8 mouse cellular contexts compared by ENCODE assay signal in the genomic region with DNA sequence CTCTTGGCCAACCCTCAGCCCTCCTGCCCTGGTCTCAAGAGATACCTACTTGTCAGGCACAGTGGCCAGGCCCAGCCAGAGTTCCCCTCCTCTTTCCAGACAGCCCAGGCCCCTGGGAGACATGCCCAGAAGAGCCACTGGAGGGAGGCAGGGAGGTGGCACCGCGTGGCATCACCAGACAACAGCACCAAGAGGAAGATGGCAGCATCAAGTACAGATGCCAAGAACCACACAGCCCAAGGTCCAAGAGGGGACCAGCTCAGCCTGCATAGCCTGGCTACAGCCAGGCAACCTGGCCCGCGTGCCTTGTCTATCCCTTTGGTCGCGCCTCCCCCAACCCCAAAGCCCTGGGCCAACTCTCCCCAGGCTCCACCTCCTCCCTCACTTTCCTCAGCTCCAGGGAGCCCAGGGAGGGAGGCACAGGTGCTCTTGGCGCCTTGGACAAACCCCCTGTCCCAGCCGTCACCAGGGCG. TPM values are rescaled to one million over a fixed set of nuclear protein-coding genes. Genes with fewer than 3 reads are reported as not detected.
DNase-seq lines count a peak whose midpoint lies in the region; ATAC-seq and TF ChIP-seq lines count a peak whose summit lies in the region.

No protein-coding gene starts in this region.

- no peak for TF ChIP-seq POLR2A in small intestine, adult 2 months (IDR thresholded peaks at IDR 0.05; ENCODE audit: low read depth, low read length)

- H3K9ac ChIP-seq in ES-E14 (ENCODE audit: insufficient read depth, low read depth, low read length, poor library complexity, severe bottlenecking) = no peak overlapping the region
- H3K9ac ChIP-seq in embryonic facial prominence, embryonic 11.5 days (replicated peaks; ENCODE audit: low read length) = peak overlapping the region; percentile 76
- H3K9ac ChIP-seq in intestine, embryonic 15.5 days = peak overlapping the region; percentile 72
- no peak overlapping the region for H3K9ac ChIP-seq in liver, embryonic 16.5 days (ENCODE audit: low read depth, low read length)

- H3K36me3 ChIP-seq in ES-E14 (ENCODE audit: control insufficient read depth, insufficient read depth, low read length, poor library complexity, severe bottlenecking) = no peaks in the 10 kb centered on the region
- no peaks in the 10 kb centered on the region for H3K36me3 ChIP-seq in embryonic facial prominence, embryonic 11.5 days (replicated peaks; ENCODE audit: control insufficient read depth, insufficient read depth, low read depth, low read length)
- no peaks in the 10 kb centered on the region for H3K36me3 ChIP-seq in intestine, embryonic 15.5 days
- H3K36me3 ChIP-seq in liver, embryonic 16.5 days (ENCODE audit: control insufficient read depth, insufficient read depth) = no peaks in the 10 kb centered on the region
- no peaks in the 10 kb centered on the region for H3K36me3 ChIP-seq in small intestine, adult 2 months (ENCODE audit: control insufficient read depth, insufficient read depth, low read length)

- ATAC-seq in embryonic facial prominence, embryonic 11.5 days (replicated peaks; ENCODE audit: insufficient number of reproducible peaks, low FRiP score, low TSS enrichment, low read depth) = 0 out of 2 replicates have a peak, but pooled peaks have one; percentile 8
- ATAC-seq in intestine, embryonic 15.5 days = peak; percentile 26; the same call in 1 of the 2 replicates
- no peak for ATAC-seq in liver, embryonic 16.5 days (ENCODE audit: low read depth)

- peak; percentile 26 for DNase-seq in gastrocnemius, postnatal 14 days
- no peak for DNase-seq in gastrocnemius, postnatal 10 days
- DNase-seq in ES-E14 (ENCODE audit: low read depth, low spot score) = peak; percentile 20
- DNase-seq in embryonic facial prominence, embryonic 11.5 days (ENCODE audit: low spot score) = no peak
- no peak for DNase-seq in thymus, postnatal 25 days

- no peaks in the 10 kb centered on the region for H3K9me3 ChIP-seq in ES-E14 (ENCODE audit: control insufficient read depth, insufficient read depth, low read depth, low read length)
- H3K9me3 ChIP-seq in embryonic facial prominence, embryonic 11.5 days (replicated peaks; ENCODE audit: control insufficient read depth, low read length) = no peaks in the 10 kb centered on the region
- H3K9me3 ChIP-seq in intestine, embryonic 15.5 days = no peaks in the 10 kb centered on the region
- H3K9me3 ChIP-seq in liver, embryonic 16.5 days (replicated peaks; ENCODE audit: control insufficient read depth, low read length) = no peaks in the 10 kb centered on the region

- peak overlapping the region; percentile 78 to 87 for H3K4me3 ChIP-seq in ES-E14 (ENCODE audit: insufficient read depth in 1 of 2, low read depth in 1 of 2, low read length in 2 of 2, poor library complexity in 1 of 2, severe bottlenecking in 1 of 2)
- H3K4me3 ChIP-seq in embryonic facial prominence, embryonic 11.5 days (ENCODE audit: low read depth, low read length) = peak overlapping the region; percentile 59
- peak overlapping the region; percentile 69 for H3K4me3 ChIP-seq in intestine, embryonic 15.5 days (replicated peaks)
- no peak overlapping the region for H3K4me3 ChIP-seq in liver, embryonic 16.5 days (ENCODE audit: low read depth, low read length)
- H3K4me3 ChIP-seq in small intestine, adult 2 months (ENCODE audit: low read depth, low read length) = 0 out of 2 replicates have a peak overlapping the region, but pooled peaks have one; percentile 63

- H3K4me2 ChIP-seq in embryonic facial prominence, embryonic 11.5 days (ENCODE audit: low read depth, low read length) = peak overlapping the region; percentile 96
- peak overlapping the region; percentile 95 for H3K4me2 ChIP-seq in intestine, embryonic 15.5 days (replicated peaks)
- H3K4me2 ChIP-seq in liver, embryonic 16.5 days (ENCODE audit: low read depth, low read length) = peak overlapping the region; percentile 73; the same call in 1 of the 2 replicates

- in situ Hi-C loops in ES-E14 (cut with MboI; ENCODE audit: low sequenced_read_pairs in 2 of 2, unreplicated experiment in 2 of 2) = loop anchor here (5.0 to 25.0 kb wide), 4 partner anchors 156 to 606 kb away; no protein-coding TSS in a partner anchor

- intact Hi-C loops in gastrocnemius, postnatal 14 days (cut with DNase I; ENCODE audit: low total_unique reads) = loop anchor here (5.0 to 10.0 kb wide), 2 partner anchors 368 to 616 kb away; no protein-coding TSS in a partner anchor

- 3% methylated on average over 9 of the region's 9 CpGs for WGBS in embryonic facial prominence, embryonic 11.5 days
- 15% methylated on average over 9 of the region's 9 CpGs for WGBS in intestine, embryonic 15.5 days
- 9% methylated on average over 9 of the region's 9 CpGs for WGBS in liver, embryonic 16.5 days (ENCODE audit: insufficient replicate concordance)
- 24% methylated on average over 9 of the region's 9 CpGs for WGBS in small intestine, adult 2 months

- H3K4me1 ChIP-seq in ES-E14 (ENCODE audit: control insufficient read depth in 2 of 2, insufficient read depth in 2 of 2, low read length in 2 of 2, poor library complexity in 1 of 2) = peaks cover 0 to 17% of the 10 kb centered on the region in 2 experiments; a peak in 3 of 4 replicates
- H3K4me1 ChIP-seq in embryonic facial prominence, embryonic 11.5 days (ENCODE audit: control insufficient read depth, insufficient read depth, low read length) = peaks cover 4% of the 10 kb centered on the region; the same call in 1 of the 2 replicates
- peaks cover 20% of the 10 kb centered on the region for H3K4me1 ChIP-seq in intestine, embryonic 15.5 days (replicated peaks)
- no peaks in the 10 kb centered on the region for H3K4me1 ChIP-seq in liver, embryonic 16.5 days (ENCODE audit: control insufficient read depth, low read depth, low read length)
- peaks cover 2% of the 10 kb centered on the region for H3K4me1 ChIP-seq in small intestine, adult 2 months (ENCODE audit: control insufficient read depth, insufficient read depth, insufficient read length, low read length)

- H3K27ac ChIP-seq in ES-E14 (ENCODE audit: insufficient read depth, low read depth, low read length, poor library complexity, severe bottlenecking) = no peak overlapping the region
- no peak overlapping the region for H3K27ac ChIP-seq in embryonic facial prominence, embryonic 11.5 days (replicated peaks; ENCODE audit: low read depth, low read length)
- H3K27ac ChIP-seq in intestine, embryonic 15.5 days = no peak overlapping the region
- no peak overlapping the region for H3K27ac ChIP-seq in liver, embryonic 16.5 days (ENCODE audit: low read length)
- no peak overlapping the region for H3K27ac ChIP-seq in small intestine, adult 2 months (ENCODE audit: insufficient read depth, low read depth, low read length)

- H3K27me3 ChIP-seq in embryonic facial prominence, embryonic 11.5 days (ENCODE audit: control insufficient read depth, insufficient read depth, low read length) = peaks cover 6% of the 10 kb centered on the region; the same call in 1 of the 2 replicates
- H3K27me3 ChIP-seq in intestine, embryonic 15.5 days (replicated peaks) = 0 out of 2 replicates have a peak, but pooled peaks cover 3% of the 10 kb centered on the region
- H3K27me3 ChIP-seq in liver, embryonic 16.5 days (ENCODE audit: control insufficient read depth, insufficient read depth, low read depth, low read length) = peaks cover 47% of the 10 kb centered on the region
- H3K27me3 ChIP-seq in small intestine, adult 2 months (ENCODE audit: control insufficient read depth, insufficient read depth, low read length) = peaks cover 27% of the 10 kb centered on the region

- no peak for TF ChIP-seq CTCF in small intestine, adult 2 months (IDR thresholded peaks at IDR 0.05; ENCODE audit: extremely low read depth, insufficient read length, insufficient replicate concordance, low read depth, low read length)

TF ChIP-seq in ES-E14, 5 proteins besides CTCF, POLR2A, EP300 and RAD21:
- TF ChIP-seq ZC3H11A (IDR thresholded peaks at IDR 0.05; ENCODE audit: borderline replicate concordance, low read depth, low read length) (no peak), HCFC1 (IDR thresholded peaks at IDR 0.05; ENCODE audit: borderline replicate concordance, insufficient read depth, low read length) (no peak)

RNA-seq across cellular contexts. Expression of a gene that starts 1.2 kb away (rescaled TPM):
- under 1 TPM; 0.33 to 0.35 TPM for total RNA-seq in gastrocnemius, postnatal 14 days (2021)
- total RNA-seq in gastrocnemius, postnatal 10 days (2021) = under 1 TPM; 0.52 to 0.56 TPM
- 0.22 and 0.32 TPM in 2 replicates for total RNA-seq in ES-E14 (2012; rRNA removed)
- polyA plus RNA-seq in embryonic facial prominence, embryonic 11.5 days (2014; fragmentation: Nextera tagmentation; extraction: Ambion mirVana) = 0.49 and 0.89 TPM in 2 replicates
- 1.7 and 1.8 TPM in 2 replicates for polyA plus RNA-seq in intestine, embryonic 15.5 days (2015; fragmentation: Nextera tagmentation; extraction: Ambion mirVana)
- 0.24 and 0.28 TPM in 2 replicates for polyA plus RNA-seq in liver, embryonic 16.5 days (2015; fragmentation: Nextera tagmentation; extraction: Ambion mirVana)
- polyA plus RNA-seq in small intestine, adult 2 months (2012; rRNA removed) = 0.25 and 0.35 TPM in 2 replicates

Comparison
In these comparisons a context has a peak if more than half of its experiments do, and no peak if none do; other contexts are left out.
1. DNase-seq: peak in gastrocnemius, postnatal 14 days (single experiment) and ES-E14 (single experiment); none in gastrocnemius, postnatal 10 days (single experiment), embryonic facial prominence, embryonic 11.5 days (single experiment) and thymus, postnatal 25 days (single experiment).
2. H3K9ac ChIP-seq: peak in embryonic facial prominence, embryonic 11.5 days (single experiment) and intestine, embryonic 15.5 days (single experiment); none in ES-E14 (single experiment) and liver, embryonic 16.5 days (single experiment).
3. Peak in every context shown above with its lines, with median percentiles within 50 percentile points of each other: H3K4me2 ChIP-seq.